Mouse (Mus musculus): Measurements from ENCODE around the gene Fez2.

Fez2 gene

GRCm38 (mm10) chr17:78407581-78407980 lies 10.4 kb downstream of the Fez2 start:
- DNase-seq: no peak

DNA sequence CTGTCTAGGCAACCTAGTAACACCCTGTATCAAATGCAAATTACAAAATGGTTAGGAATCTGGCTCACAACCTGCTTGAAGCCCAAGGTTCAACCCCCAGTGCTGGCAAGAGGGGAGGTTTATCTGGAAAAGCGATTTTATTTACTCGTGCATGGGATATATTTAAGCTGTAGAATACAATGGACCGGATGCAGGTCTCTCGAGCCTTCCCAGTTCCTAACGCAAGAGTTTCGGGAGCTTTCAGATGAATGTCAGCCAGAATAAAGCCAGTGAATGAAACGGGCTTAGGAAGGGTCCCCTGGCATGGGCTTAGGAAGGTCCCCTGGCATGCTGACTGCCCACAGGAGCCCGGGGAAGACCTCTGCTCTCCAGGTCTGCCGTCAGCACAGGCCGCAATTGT lies 11.1 kb downstream of the Fez2 start:
- DNase-seq: no peak

- peak in 1 of 2 experiments; percentile 16 for DNase-seq
These were observed 12.6 kb downstream of the Fez2 start for GRCm38 (mm10) chr17:78405336-78405735.

DNA sequence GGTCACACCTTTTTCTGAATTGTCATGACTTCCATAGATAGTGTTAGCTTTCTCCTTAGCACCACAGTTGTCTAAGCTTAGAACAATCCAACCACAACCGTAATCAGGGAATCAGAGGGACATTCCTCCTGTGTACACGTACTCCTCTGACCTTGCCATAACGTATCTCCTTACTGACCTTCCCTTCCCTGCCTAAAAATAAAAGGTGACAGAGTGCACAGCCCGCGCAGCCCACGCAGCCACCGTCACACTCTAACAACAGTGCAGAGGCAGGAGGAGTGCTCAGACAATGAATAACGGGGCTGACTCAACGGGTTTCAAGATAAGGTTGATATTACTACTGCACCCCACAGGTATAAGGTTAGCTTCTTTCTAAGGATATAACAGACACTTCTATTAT lies 14.1 kb downstream of the Fez2 start:
- no peak for DNase-seq

DNA sequence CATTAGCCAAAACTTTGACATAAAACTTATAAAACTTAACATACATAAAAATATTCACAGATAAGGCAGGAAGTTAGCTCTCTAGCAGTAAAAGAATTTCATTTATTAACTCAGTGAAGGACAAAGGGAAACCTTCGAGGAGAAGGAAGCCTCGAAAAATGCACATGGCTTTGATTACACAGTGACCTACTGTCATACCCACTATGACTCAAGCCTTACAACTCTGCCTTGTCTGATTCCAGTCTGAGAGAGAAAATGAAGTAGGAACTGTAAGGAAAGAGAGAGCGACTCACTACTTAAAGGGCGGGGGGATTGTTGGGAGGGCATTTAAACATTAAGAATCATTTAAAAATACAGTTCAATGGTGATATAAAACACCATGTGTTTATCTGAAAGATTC lies 14.7 kb downstream of the Fez2 start:
- DNase-seq: no peak

DNA sequence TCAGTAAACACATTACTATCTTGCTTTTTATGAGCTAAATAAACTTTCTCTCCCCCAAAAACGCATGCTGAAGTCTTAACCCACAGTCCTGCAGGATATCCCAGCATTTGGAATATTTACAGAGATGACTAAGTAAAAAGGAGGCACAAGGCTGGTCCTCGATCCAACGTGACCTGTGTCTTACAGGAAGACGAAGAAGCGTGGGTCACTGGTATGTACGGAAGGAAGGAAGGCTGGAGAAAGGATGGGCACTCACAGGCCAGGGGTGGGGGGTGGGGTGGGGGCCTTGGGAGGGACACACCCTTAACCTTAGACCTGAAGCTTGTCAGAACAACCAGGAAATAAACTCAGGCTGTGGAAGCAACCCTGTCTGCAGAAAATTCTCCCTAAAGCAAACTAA lies 15.8 kb downstream of the Fez2 start:
- no peak for DNase-seq

DNA sequence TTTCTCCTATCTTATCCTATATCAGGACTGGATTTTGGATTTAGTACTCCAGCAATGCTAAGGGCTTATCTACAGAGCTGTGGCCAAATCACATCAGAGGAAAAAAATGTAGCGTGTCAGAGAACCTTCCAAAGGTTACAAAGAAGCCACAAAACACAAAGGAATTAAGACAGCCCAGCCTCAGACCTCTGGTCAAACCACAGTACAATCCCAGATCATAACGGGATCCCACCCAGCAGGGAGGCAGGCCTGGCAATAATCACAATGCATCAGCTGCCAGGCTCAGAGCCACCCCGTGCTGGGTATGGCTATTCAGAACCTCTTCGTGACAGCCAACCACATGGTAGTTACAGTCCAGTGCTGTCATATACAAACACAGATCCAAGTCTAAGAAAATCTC lies 16.2 kb downstream of the Fez2 start:
- DNase-seq: peak in 1 of 2 experiments; percentile 27

DNA sequence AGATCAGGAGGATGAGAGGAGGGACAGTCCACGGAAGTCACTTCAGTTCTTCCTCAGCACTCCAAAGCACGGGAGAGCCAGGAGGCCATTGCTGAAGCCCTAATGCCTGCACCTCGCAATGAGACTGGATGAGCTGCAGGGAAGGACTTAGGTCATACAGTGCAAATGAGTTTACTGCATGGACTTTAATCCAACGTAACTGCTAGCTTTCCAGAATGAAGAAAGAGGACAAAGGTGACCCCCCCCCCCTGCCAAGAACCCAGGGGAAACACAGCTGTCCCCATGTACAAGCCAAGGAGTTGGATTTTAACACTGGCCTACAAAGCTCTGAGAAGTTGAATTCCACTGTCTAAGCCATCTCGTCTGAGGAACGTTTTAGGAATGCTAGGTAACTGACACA lies 16.6 kb downstream of the Fez2 start:
- no peak for DNase-seq

DNA sequence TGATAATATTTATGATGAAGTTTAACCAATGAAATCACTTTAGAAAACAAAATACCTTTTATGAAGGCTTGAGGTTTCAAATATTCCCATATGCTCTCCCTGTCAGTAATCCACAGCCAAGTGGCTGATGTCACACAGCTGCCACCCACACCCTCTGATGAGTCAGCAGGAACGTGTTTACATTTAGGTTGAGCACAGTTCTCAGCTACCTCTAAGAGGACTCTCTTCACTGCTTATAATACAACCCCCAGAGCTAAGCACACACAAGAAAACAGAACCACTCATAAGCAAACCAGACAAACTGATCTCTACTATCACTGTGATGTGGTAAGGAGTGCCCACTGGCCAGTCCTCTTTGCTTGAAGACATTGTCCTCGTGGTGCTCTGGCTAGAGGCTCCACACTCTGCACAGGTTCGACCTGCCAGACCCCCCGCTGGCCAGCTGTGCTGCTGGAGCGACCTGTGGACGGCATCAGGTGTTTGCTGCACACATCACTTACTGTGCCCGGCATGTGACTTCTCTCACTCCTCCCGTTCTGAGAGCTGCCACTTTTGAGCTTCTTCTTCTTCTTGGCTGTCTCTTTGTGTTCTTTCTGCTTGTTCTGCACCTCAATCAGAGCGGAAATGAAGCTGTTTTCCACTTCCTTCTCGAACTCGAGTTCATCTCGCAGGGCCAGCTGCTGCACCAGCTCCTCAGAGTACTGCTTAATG lies 17.7 kb downstream of the Fez2 start:
- DNase-seq: no peak

DNA sequence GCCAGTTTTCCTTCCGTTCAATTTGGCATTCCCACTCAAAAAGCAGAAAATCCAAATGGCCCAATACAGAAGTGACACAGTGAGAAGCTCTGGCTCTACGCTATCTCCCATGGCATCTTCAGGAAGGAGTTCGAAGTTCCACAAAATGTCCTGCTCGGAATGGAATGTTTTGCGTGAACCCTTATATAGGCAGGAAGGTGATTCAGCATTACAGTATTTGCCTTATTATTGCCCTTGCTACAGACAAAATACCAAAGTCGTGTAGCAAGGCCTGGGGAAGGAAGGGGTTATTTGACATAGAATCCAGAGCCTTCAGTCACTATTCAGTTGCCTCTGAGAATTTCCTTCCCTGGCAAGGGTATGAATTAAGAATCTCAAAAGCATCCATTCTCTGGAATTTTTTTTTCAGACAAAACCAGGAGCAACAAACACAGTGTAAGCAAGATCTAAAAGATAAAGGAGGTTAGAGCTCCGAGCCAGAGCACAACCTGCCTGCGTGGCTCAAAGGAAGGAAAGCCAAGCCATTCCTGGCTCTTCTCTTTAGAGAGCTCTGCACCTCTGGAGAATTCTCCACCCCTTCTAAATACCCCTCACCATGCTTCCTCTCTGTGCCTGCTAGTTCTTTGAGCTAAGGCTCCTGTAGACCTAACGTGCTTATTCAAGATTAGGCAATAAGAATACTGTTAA lies 25.4 kb downstream of the Fez2 start:
- DNase-seq: no peak

- no peak for DNase-seq
These were observed 28.4 kb downstream of the Fez2 start for GRCm38 (mm10) chr17:78389573-78389972.

DNA sequence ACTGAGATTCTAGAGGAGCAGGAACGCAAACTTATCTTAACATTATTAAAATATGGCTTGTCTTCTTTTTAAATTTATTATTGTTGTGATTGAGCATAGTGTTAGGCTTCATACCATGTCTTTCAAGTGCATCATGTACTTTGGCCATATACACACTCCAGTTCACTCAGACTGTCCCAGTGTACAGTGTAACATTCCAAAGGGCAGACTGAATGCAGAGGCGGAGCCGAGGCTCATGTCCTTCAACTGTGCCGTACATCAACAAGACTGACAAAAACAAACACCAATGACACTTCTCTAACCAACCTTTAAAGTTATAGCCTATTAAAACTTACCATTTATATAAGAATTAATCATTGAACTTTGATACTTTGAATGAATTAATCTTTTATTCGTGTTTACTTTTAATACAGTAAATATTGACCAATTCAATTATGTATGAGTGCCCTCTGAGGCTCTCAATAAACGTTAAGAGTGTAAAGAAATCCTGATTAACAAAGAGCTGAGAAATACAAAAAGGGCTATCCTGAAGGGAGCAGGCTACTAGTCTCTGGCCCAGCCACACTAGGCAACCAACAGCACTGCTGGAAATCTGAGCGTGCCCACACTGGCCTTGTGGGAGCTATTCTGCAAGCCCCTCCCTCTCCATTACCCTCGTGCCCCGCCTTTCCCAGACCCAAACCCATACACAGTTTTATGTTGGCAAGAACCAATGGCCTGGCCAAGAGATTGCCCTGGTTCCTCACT lies 29.7 kb downstream of the Fez2 start:
- DNase-seq: no peak

DNA sequence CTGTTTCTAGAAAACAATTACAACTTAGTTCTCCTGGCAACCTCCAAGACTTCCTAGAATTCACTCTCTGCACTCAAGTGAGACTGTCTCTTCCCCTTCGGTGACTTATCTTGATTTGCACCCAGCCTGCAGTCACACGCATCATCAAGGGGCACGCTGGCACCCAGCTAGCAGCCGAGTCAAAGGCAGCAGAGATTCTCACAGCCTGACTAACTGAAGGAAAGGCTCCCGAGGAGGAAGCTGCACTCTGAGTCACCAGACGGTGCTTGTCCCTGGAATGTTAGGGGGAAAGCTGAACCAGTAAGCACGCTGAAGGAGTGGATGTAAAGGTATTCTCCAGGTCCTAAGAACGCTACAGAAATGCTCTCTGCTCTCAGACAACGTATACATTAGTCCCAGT lies 30.3 kb downstream of the Fez2 start:
- DNase-seq: no peak

DNA sequence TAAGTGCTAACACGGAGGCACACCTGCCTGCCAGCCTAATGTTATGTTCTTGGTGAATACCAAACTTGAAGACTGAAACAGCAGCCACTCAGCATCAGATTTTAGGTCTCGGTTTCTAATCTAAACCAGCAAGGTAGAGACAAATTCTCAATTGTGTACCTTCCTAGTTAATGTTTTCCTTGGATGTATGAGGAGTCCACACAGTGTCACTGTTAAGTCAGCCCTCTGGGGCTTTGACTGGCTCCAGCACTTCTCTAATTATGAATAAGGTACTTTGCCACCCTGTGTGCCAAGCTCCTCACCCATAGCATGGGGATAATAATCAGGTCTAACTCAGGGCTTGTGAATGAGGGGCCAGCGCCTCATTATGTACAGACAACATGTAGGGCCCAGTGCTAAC lies 35.6 kb downstream of the Fez2 start:
- DNase-seq: no peak

- no peak for DNase-seq
These were observed 38.2 kb downstream of the Fez2 start for GRCm38 (mm10) chr17:78379730-78380245.

DNA sequence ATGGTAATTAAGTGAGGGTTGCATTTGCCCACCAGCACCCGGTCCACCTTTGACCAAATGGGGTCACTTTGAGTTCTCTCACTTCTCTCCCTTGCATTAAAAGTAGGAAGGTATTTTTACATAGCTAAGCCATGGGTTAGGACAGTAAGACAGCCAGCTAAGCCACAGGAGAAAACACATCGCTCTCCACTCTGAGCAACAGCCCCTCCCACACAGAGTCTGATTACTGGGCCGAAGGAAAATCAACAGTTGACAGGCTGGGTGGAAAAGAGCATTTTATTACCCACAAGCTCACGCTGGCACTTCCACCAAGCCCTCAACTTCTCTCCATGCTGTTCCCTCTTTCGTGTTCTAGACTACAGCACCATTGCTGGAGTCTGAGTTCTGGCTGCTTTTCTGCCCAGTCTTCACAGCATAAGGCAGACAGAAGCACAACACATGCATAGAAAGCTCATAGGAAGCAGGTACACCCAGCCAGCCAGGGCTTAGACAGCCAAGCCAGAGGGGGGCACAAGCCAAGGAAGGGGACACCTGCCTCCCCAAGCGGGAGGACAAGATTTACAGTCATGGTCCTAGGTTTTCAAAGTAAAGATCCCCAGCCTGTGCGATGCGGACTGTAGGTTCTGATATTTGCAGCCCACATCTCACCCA lies 38.7 kb downstream of the Fez2 start:
- no peak for DNase-seq

DNA sequence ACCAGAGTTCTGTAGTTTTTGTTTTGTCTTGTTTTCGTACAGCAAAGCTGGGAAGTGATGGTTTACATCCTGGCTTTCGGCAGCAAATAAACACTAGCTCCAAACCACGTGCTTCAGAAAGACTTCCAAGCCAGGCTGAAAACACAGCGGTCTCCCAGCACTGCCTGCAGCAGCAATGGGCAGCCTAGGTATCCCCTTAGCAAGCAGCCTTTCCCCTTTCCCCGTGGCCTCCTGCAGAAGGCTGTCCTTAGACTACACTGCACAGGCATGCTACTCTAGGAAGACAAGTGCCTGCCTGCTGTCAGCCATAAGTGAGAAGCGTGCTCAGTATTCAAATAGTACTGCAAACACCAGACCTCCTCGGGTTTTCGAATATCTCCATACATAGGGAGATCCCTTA lies 41.4 kb downstream of the Fez2 start:
- no peak for DNase-seq

DNA sequence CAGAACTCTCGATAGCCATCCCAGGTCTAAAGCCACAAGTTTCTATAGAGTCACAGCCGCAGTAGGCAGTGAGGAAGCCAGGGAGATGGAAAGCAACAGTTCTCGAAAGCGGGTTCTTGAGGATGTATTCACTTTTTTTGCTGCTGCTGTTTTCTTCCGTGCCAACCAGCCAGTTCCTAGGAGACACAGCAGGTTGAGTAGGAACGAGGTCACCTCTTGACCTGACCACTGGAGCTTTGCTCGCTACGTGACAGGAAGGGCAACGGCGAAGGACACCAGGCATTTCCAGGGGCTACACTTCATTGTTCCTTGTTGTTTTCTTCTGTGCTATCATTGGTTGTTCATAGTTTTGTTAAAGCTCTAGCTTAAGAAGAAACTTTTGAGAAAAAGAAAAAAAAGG lies 43.2 kb downstream of the Fez2 start:
- DNase-seq: no peak

- no peak for DNase-seq
These were observed 44.1 kb downstream of the Fez2 start for GRCm38 (mm10) chr17:78373849-78374248.

DNA sequence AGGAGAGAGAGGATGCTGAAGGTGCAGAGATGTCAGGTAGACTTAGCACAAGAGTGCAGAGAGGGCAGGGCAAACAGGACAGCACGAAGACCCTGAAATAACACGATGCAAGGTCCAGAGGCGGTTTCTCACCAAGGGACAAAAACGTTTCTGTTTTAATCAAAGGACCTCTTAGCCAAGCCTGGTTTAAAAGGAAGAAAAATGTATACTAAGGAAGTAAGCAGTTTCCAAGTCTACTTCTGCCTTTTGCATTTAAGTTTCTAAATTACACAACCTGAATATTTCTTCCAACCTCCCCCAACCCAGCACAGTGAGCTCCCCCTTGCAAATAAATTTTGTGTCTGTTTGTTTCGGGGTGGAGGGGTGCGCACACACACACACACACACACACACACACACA lies 44.8 kb downstream of the Fez2 start:
- no peak for DNase-seq

GRCm38 (mm10) chr17:78370445-78370844 lies 47.5 kb downstream of the Fez2 start:
- DNase-seq: no peak

GRCm38 (mm10) chr17:78368481-78368880 lies 49.5 kb downstream of the Fez2 start:
- no peak for DNase-seq

DNA sequence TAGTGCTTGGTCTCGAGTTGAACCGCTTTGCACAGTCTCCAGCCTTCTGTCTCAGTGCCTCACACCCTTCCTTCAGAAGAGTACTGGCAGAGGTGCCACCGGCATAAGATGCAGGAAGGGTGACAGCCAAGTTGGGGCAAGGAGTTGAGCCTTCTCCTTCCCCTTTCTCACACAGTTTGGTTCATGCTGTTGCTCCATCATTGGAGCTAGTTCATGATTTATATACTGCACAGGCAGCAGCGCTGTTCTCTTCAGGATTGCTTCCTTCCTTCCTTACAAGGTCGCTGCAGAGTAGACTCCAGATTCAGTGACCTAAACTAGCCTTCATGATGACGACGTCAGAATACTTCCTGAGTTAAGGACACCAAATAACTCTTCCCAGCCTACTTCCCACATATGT lies 51.9 kb downstream of the Fez2 start:
- no peak for DNase-seq
